Mouse (Mus musculus): ENCODE data around the gene Lrsam1. TPM values are rescaled to one million over a fixed set of nuclear protein-coding genes. Genes with fewer than 3 reads are reported as not detected.

The Lrsam1 gene
- polyA plus RNA-seq, 1 experiment from 2014 or later = 14.4 TPM

DNA sequence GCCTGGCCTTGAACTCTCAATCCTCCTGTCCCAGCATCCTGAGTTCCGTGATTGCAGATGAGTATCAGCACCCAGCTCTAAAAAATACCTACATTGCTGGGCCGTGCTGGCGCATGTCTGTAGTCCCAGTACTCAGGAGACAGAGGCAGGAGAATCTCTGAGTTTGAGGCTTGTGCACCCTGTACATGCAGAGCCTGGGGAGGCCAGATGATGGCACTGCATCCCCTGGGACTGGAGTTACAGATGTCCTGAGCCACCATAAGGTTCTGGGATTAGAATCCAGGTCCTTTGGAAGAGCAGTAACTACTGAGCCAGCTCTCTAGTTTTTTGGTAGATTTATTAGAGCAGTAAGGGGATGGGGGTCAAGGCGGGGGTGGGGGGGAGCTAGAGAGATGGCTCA is 20.9 kb downstream of the Lrsam1 start:
- Histone ChIP-seq H3K4me2 (replicated peaks) (no peak overlapping the region), H3K9ac (no peak overlapping the region), H3K36me3 (peaks cover 59% of the 10 kb centered on the region), H3K4me3 (no peak overlapping the region), H3K27ac (no peak overlapping the region), H3K27me3 (no peaks in the 10 kb centered on the region), H3K4me1 (no peaks in the 10 kb centered on the region), H3K9me3 (no peaks in the 10 kb centered on the region)
- no peak for ATAC-seq (ENCODE audit: insufficient number of reproducible peaks, insufficient read depth, low FRiP score, low TSS enrichment)
- 94% methylated on average over 4 of the region's 4 CpGs for WGBS

DNA sequence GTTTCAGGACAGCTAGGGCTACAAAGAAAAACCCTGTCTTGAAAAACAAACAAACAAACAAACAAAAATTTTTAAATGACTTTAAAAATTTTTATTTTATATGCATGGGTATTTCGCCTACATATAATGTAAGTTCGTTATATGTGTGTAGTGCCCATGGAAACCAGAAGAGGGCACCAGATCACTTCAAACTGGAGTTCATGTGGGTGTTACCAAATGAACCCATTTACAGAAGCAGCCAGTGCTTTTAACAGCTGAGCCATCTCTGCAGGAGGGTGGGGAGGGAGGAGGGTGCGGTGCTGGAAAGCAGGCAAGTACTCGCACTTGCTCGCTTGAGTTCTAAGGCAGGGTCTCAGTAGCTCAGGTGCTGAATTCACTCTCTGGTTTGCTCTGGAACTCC is 22.0 kb downstream of the Lrsam1 start:
- no peaks in the 10 kb centered on the region for H3K4me1 ChIP-seq
- H3K4me2 ChIP-seq (replicated peaks) = no peak overlapping the region
- 70% methylated on average over 5 of the region's 5 CpGs for WGBS
- H3K9me3 ChIP-seq = no peaks in the 10 kb centered on the region
- H3K36me3 ChIP-seq = peaks cover 48% of the 10 kb centered on the region
- H3K27me3 ChIP-seq = no peaks in the 10 kb centered on the region
- H3K4me3 ChIP-seq = no peak overlapping the region
- no peak for ATAC-seq (ENCODE audit: insufficient number of reproducible peaks, insufficient read depth, low FRiP score, low TSS enrichment)
- H3K27ac ChIP-seq = no peak overlapping the region
- no peak overlapping the region for H3K9ac ChIP-seq

DNA sequence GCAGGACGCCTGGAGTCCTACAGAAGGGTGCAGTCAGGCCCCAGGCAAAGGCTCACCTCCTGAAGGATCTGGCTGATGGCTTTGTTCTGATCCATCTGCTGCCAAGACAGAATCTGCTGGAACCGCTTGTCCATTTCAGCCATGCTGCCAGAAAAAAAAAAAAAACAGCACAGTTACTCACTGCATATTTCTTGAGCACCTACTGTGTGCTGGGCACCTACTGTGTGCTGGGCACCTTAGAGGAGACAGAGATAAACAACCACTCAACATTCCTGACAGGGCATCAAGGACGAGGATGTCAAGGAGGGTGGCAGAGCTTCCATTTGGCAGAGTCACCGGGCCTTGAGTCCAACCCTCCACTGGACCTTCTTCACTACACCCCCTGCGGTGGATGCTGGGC is 22.7 kb downstream of the Lrsam1 start:
- Histone ChIP-seq H3K36me3 (peaks cover 47% of the 10 kb centered on the region), H3K4me2 (replicated peaks) (no peak overlapping the region), H3K27me3 (no peaks in the 10 kb centered on the region), H3K27ac (no peak overlapping the region), H3K4me1 (no peaks in the 10 kb centered on the region), H3K9me3 (no peaks in the 10 kb centered on the region), H3K4me3 (no peak overlapping the region), H3K9ac (no peak overlapping the region)
- no peak for ATAC-seq (ENCODE audit: insufficient number of reproducible peaks, insufficient read depth, low FRiP score, low TSS enrichment)
- 86% methylated on average over 5 of the region's 5 CpGs for WGBS

DNA sequence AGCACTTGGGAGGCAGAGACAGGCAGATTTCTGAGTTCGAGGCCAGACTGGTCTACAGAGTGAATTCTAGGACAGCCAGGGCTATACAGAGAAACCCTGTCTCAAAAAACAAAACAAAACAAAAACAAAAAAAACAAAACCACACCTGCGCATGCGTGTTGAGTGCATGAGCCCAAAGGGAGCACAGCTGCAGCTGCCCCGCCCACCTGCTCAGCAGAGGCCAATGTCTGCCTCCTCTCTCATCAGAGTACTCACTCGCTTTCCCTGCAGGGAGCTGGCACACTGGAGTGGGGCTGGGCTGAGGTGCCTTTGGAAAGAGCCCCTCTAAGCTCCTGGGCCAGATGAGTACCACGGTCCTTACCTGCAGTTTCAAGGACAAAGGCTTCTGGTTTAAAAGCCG is 29.7 kb downstream of the Lrsam1 start:
- ATAC-seq (ENCODE audit: insufficient number of reproducible peaks, insufficient read depth, low FRiP score, low TSS enrichment) = no peak
- Histone ChIP-seq H3K36me3 (peaks cover 28% of the 10 kb centered on the region; the same call in 1 of the 2 replicates), H3K27me3 (no peaks in the 10 kb centered on the region), H3K4me3 (no peak overlapping the region), H3K4me1 (no peaks in the 10 kb centered on the region), H3K9ac (no peak overlapping the region), H3K4me2 (replicated peaks) (no peak overlapping the region), H3K27ac (no peak overlapping the region), H3K9me3 (no peaks in the 10 kb centered on the region)
- 83% methylated on average over 7 of the region's 7 CpGs for WGBS

DNA sequence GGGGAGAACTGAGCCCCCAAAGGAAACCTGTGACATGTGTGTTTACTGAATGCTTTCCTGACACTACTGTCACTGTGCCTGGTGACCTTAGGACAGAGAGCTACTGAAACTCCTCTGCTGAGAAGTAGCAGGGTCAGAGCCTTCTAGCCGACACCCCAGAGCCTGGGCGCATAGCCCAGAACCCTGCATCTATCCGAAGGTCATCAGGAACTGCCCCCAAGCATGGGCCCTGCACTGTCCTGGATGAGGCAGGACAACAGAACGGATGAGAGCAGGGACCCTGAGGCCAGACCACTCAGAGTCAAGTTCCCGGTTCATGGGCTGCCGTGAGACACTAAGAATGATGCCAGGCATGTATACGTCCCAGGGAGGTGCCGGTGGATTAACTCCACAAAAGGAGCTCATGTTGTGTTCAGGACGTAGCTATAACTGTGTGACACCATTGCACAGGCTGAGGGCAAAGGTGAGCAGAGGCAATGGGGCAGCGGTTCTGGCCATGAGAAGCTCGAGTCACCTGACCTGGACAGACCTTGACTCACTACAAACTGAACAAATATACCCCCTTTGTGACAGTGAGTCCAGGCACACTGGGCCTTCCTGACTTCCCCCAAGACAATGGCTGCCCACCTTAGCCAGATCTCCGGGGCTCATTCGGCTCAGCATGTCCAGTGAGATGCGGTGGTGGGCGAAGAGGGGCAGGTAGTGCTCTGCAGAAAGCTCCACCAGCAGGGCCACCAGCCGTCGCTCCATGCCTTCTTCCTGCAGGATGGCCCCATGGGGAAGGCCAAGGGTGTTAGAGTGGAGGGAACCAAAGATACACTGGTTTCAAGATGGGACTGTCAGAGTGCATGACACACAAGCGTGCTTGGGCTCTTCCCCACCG is 32.2 kb downstream of the Lrsam1 start:
- H3K27me3 ChIP-seq = no peaks in the 10 kb centered on the region
- peaks cover 35% of the 10 kb centered on the region for H3K36me3 ChIP-seq
- H3K4me2 ChIP-seq (replicated peaks) = no peak overlapping the region
- no peak for ATAC-seq (ENCODE audit: insufficient number of reproducible peaks, insufficient read depth, low FRiP score, low TSS enrichment)
- no peaks in the 10 kb centered on the region for H3K4me1 ChIP-seq
- H3K9ac ChIP-seq = no peak overlapping the region
- no peaks in the 10 kb centered on the region for H3K9me3 ChIP-seq
- WGBS = 86% methylated on average over 19 of the region's 19 CpGs
- H3K27ac ChIP-seq = no peak overlapping the region
- H3K4me3 ChIP-seq = no peak overlapping the region

DNA sequence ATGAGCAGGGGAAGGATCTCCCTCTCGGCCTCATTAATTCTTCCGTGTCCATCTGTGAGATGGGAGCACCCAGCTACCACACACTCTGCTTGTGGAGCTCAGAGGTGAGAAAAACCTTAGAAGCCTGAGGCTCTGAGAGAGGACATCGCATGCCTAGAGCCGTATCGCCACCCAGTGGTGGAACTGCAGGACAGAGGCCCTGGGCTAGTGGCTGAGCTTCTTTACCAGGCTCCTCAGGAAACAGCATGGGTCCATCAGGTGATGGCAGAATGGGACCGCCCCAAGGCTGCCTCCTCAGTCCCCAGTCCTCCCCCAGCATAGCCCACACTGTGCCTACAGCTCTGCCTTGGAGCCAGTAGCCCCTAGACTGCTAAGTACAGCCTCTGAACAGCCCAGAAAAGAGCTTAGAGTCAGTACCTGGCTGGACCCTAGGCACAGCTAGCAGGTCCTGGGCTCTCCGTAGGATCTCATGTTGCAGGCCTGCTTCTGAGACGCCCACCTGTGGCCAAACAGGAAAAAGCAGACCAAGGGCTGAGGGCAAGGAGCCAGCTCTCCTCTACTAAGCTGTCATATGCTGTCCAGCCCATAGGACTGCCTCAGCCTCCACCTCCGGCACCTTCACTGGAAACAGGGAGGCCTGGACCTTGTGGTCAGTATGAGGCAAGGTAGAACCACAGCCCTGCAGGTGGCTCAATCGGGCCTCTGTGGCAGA is 33.0 kb downstream of the Lrsam1 start:
- no peaks in the 10 kb centered on the region for H3K4me1 ChIP-seq
- no peak overlapping the region for H3K27ac ChIP-seq
- H3K36me3 ChIP-seq = peaks cover 43% of the 10 kb centered on the region
- H3K27me3 ChIP-seq = no peaks in the 10 kb centered on the region
- no peaks in the 10 kb centered on the region for H3K9me3 ChIP-seq
- 31% methylated on average over 10 of the region's 10 CpGs for WGBS
- H3K4me3 ChIP-seq = no peak overlapping the region
- no peak overlapping the region for H3K9ac ChIP-seq
- H3K4me2 ChIP-seq (replicated peaks) = no peak overlapping the region
- 0 out of 2 replicates have a peak, but pooled peaks have one; percentile 28 for ATAC-seq (ENCODE audit: insufficient number of reproducible peaks, insufficient read depth, low FRiP score, low TSS enrichment)

DNA sequence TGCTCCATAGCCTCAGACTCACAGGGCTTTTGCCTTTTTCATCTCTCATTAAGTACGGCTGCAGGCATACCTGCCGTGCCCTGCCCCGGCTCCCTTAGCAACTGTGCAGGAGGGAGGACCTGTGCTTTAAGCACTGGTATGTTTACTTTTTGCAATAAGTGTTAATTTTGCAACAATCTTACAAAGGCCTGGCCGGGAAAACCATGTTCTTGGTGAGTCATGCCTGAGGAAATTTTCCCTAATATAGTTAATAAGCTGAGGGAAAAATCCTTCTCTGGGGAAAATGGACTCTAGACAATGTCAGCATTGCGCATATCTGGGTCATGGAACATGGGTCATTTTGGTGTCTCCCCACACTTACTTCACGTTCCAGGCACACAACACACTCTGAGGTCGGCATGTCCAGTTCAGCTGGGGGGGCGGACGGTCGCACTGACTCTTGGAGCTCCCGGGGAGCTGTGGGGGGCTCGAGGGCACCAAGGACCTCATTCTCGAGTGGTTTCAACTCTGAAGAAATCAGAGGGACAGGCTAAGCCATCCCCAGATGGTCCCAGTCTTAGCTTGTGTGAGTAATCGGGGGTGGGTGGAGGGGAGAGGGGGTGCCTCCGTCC is 33.7 kb downstream of the Lrsam1 start:
- no peak overlapping the region for H3K9ac ChIP-seq
- H3K27ac ChIP-seq = no peak overlapping the region
- H3K36me3 ChIP-seq = peaks cover 48% of the 10 kb centered on the region
- no peak overlapping the region for H3K4me2 ChIP-seq (replicated peaks)
- no peaks in the 10 kb centered on the region for H3K4me1 ChIP-seq
- no peaks in the 10 kb centered on the region for H3K9me3 ChIP-seq
- ATAC-seq (ENCODE audit: insufficient number of reproducible peaks, insufficient read depth, low FRiP score, low TSS enrichment) = no peak
- H3K27me3 ChIP-seq = no peaks in the 10 kb centered on the region
- 75% methylated on average over 15 of the region's 15 CpGs for WGBS
- H3K4me3 ChIP-seq = no peak overlapping the region

DNA sequence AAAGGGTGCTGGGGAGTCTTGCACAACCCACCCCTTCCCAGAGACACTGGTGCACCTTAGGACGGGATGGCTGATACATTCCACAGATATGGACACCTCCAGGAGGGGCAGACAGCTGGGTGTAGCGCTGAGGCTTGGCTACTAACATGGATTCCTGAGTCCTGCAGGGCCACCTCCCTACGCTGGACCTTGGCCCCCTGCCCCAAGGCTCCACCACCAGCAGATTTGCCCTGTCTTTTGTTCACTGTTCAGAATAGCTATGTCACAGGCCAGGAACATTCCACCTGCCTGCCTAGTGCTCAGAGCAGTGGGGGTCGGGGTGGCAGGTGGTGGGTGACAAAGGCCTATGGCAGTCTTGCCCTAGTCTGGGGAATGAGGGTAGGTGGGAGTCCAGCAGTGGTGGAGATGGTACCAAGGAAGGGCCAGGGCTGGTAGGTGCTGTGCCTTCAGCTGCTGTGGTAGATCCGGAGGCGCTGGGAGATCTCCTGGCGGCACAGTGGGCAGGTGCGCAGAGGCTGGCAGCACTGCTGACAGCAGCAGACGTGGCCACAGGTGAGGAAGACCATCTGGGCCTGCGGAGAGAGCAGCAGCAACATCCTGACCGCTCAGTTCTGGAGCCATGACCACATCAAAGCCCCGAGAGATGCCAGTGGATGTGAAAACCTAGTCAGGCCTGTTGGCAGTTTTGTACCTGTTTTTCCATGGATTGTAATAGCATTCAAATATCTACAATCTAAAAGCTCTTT is 34.9 kb downstream of the Lrsam1 start:
- H3K36me3 ChIP-seq = peaks cover 54% of the 10 kb centered on the region
- WGBS = 88% methylated on average over 12 of the region's 12 CpGs
- H3K27ac ChIP-seq = no peak overlapping the region
- H3K27me3 ChIP-seq = no peaks in the 10 kb centered on the region
- no peak overlapping the region for H3K4me3 ChIP-seq
- no peaks in the 10 kb centered on the region for H3K9me3 ChIP-seq
- no peak for ATAC-seq (ENCODE audit: insufficient number of reproducible peaks, insufficient read depth, low FRiP score, low TSS enrichment)
- no peaks in the 10 kb centered on the region for H3K4me1 ChIP-seq
- H3K4me2 ChIP-seq (replicated peaks) = no peak overlapping the region
- H3K9ac ChIP-seq = no peak overlapping the region

DNA sequence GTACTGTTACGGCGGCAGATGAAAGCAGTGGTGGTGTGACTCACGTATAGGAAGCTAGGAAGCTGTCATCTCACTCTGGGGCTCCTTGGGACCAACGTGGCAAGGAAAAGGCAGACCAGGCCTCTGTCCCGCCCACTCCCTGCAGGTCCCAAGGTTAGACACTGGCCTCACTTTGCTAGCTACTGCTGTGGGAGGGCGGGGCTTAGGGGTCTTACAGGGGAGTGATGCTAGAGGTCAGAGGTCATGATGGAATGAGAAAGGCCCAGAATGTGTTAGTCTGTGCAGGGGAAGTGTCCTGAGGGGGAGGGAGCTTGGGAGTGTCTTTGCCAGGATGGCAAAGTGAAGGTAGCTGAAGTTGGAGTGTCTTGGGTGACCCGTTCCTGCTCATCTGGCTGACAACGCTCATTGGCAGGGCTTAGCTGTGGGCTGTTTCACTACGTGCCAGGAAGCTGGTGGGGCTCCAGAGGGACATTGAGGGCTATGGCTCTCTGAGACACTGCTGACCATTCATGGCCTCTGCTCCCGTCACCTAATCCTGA is 37.0 kb downstream of the Lrsam1 start:
- no peak for ATAC-seq (ENCODE audit: insufficient number of reproducible peaks, insufficient read depth, low FRiP score, low TSS enrichment)
- no peaks in the 10 kb centered on the region for H3K4me1 ChIP-seq
- H3K4me2 ChIP-seq (replicated peaks) = no peak overlapping the region
- H3K27ac ChIP-seq = no peak overlapping the region
- no peaks in the 10 kb centered on the region for H3K27me3 ChIP-seq
- peaks cover 68% of the 10 kb centered on the region for H3K36me3 ChIP-seq
- 72% methylated on average over 10 of the region's 10 CpGs for WGBS
- no peak overlapping the region for H3K9ac ChIP-seq
- H3K9me3 ChIP-seq = no peaks in the 10 kb centered on the region
- no peak overlapping the region for H3K4me3 ChIP-seq

DNA sequence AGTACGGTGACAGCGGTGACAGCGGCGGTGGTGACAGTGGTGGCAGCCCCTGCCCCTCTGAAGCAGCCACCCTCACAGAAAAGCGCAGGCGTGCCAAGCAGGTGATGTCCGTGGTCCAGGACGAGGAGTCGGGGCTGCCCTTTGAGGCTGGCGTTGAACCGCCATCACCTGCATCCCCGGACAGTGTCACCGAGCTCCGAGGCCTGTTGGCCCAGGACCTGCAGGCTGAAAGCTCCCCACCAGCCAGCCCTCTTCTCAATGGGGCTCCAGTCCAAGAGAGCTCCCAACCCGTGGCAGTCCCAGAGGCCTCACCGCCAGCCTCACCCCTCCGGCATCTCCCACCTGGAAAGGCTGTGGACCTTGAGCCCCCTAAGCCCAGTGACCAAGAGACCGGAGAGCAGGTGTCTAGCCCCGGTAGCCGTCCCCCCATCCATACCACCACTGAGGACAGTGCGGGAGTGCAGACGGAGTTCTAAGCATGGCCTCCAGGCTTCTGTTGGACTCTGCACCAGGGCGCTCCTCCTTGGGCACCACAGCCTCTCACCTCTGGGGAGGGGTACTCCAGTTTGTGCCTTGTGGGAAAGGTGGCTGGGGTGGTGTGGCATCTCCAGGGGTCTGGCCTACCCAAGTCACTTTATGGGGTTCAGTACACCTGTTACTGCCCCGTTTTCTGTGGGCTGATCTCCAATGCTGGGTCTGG is 37.7 kb downstream of the Lrsam1 start:
- 92% methylated on average over 24 of the region's 24 CpGs for WGBS
- no peak for ATAC-seq (ENCODE audit: insufficient number of reproducible peaks, insufficient read depth, low FRiP score, low TSS enrichment)
- Histone ChIP-seq H3K9ac (no peak overlapping the region), H3K36me3 (peaks cover 71% of the 10 kb centered on the region), H3K27ac (no peak overlapping the region), H3K4me3 (no peak overlapping the region), H3K4me2 (replicated peaks) (no peak overlapping the region), H3K4me1 (no peaks in the 10 kb centered on the region), H3K27me3 (no peaks in the 10 kb centered on the region), H3K9me3 (no peaks in the 10 kb centered on the region)

DNA sequence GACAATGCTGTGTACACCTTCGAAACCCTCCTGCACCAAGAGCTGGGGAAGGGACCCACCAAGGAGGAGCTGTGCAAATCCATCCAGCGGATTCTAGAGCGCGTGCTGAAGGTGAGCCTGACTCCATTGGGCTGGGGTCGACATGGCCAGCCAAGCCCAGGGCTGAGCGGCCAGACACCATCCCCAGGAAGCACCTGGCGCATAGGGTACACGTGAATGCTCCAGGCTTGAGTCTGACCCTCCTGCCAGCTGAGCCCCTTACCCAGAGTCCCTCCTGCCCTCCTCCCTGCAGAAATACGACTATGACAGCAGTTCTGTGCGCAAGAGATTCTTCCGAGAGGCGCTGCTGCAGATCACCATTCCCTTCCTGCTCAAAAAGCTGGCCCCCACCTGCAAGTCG is 38.9 kb downstream of the Lrsam1 start:
- Histone ChIP-seq H3K4me2 (replicated peaks) (no peak overlapping the region), H3K4me1 (no peaks in the 10 kb centered on the region), H3K27me3 (no peaks in the 10 kb centered on the region), H3K9me3 (no peaks in the 10 kb centered on the region), H3K36me3 (peaks cover 71% of the 10 kb centered on the region), H3K9ac (no peak overlapping the region), H3K27ac (no peak overlapping the region), H3K4me3 (no peak overlapping the region)
- WGBS = 90% methylated on average over 13 of the region's 13 CpGs
- no peak for ATAC-seq (ENCODE audit: insufficient number of reproducible peaks, insufficient read depth, low FRiP score, low TSS enrichment)

Data from embryonic facial prominence, embryonic 12.5 days (tissue).